Mouse (Mus musculus) CH12F3 (cell line): ENCODE data around the gene Crygf.
"Not testable (repeated sequence)": the region's sequence is repeated elsewhere in the genome, so short reads cannot be mapped to it uniquely, and the experiment has no call there.

Experiments used
- in situ Hi-C: fragments of 300-500 bp; cut with MboI; formaldehyde crosslinking; loops from 2 replicates; pipeline ENCODE4 v1.14.3; 2020; ENCODE audit warnings: low sequenced_read_pairs

The Crygf gene

GRCm38 (mm10) chr1:65926294-65926693 is at the start of gene Crygf:
TSS of gene Crygf (plus strand) at chr1:65926520.
- in situ Hi-C loops, result no loop called here

GRCm38 (mm10) chr1:65925361-65926210 is 734 bp upstream of the Crygf start:
- in situ Hi-C loops, result no loop called here

GRCm38 (mm10) chr1:65926696-65927095 is 376 bp downstream of the Crygf start:
- in situ Hi-C loops, result not testable (repeated sequence)

- in situ Hi-C loops, result no loop called here
Measured at GRCm38 (mm10) chr1:65930055-65930454, 3.7 kb downstream of the Crygf start.

- in situ Hi-C loops, result no loop called here
Measured at GRCm38 (mm10) chr1:65932091-65932812, 5.9 kb downstream of the Crygf start.
